In the genomic region with DNA sequence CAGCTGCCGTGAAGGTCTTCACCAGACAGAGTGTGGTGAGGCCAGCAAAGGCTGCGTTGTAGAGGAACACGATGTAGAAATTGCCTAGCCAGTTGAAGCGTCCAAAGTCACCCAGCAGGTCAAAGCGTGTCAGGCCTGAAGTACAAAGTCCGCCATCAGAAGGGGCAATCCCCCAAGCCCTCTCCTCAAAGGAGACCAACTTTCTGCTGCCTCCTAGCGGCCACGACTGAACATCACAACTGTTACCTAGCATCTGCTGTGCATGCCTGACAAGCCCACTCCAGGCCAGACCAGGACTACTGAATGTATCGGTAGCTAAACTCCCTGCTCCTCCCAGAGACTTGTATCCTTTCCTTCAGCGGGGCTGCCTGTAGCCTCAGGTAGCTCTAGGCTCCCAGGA, we compare ENCODE assay signal across 8 mouse cellular contexts. TPM values are rescaled to one million over a fixed set of nuclear protein-coding genes. Genes with fewer than 3 reads are reported as not detected.
DNase-seq lines count a peak whose midpoint lies in the region; ATAC-seq and TF ChIP-seq lines count a peak whose summit lies in the region.
"Had no signal": no experiment of that assay in that cellular context is flagged by ENCODE, and none has a peak within 500 bp of the region (broad histone marks: within the 10 kb centered on the region; RNA-seq: fewer than 3 reads in every experiment).

No protein-coding gene starts in this region.

- TF ChIP-seq CTCF in ES-Bruce4 (IDR thresholded peaks at IDR 0.05; ENCODE audit: low read depth, low read length) = peak; percentile 91

- WGBS in hindbrain, embryonic 10.5 days = 31% methylated on average over 10 of the region's 10 CpGs
- 35% methylated on average over 10 of the region's 10 CpGs for WGBS in hindbrain, embryonic 16.5 days
- 27% methylated on average over 10 of the region's 10 CpGs for WGBS in kidney, embryonic 16.5 days
- 30% methylated on average over 10 of the region's 10 CpGs for WGBS in neural tube, embryonic 11.5 days

- H3K27ac ChIP-seq in hindbrain, embryonic 10.5 days = peak overlapping the region; percentile 6; the same call in 1 of the 2 replicates
- no peak overlapping the region for H3K27ac ChIP-seq in hindbrain, embryonic 16.5 days (ENCODE audit: low read depth, low read length)
- H3K27ac ChIP-seq in ES-Bruce4 (ENCODE audit: insufficient read depth, low read length) = no peak overlapping the region
- no peak overlapping the region for H3K27ac ChIP-seq in kidney, embryonic 16.5 days (ENCODE audit: low read length)
- no peak overlapping the region for H3K27ac ChIP-seq in neural tube, embryonic 11.5 days (ENCODE audit: low read depth, low read length)
- H3K27ac ChIP-seq: embryonic facial prominence, embryonic 15.5 days had no signal

- H3K27me3 ChIP-seq in hindbrain, embryonic 10.5 days (ENCODE audit: insufficient read depth, poor library complexity, severe bottlenecking) = peaks cover 11% of the 10 kb centered on the region
- H3K27me3 ChIP-seq in hindbrain, embryonic 16.5 days (replicated peaks; ENCODE audit: control insufficient read depth, insufficient read depth, low read length) = no peaks in the 10 kb centered on the region
- H3K27me3 ChIP-seq in ES-Bruce4 (ENCODE audit: control insufficient read depth, insufficient read depth, low read length, poor library complexity, severe bottlenecking) = no peaks in the 10 kb centered on the region
- H3K27me3 ChIP-seq in kidney, embryonic 16.5 days (ENCODE audit: insufficient read depth, low read length) = peaks cover 4% of the 10 kb centered on the region; the same call in 1 of the 2 replicates
- H3K27me3 ChIP-seq in neural tube, embryonic 11.5 days (ENCODE audit: control insufficient read depth, insufficient read depth, low read length) = no peaks in the 10 kb centered on the region

- no peak overlapping the region for H3K4me3 ChIP-seq in hindbrain, embryonic 10.5 days
- no peak overlapping the region for H3K4me3 ChIP-seq in hindbrain, embryonic 16.5 days (ENCODE audit: low read length)
- no peak overlapping the region for H3K4me3 ChIP-seq in ES-Bruce4 (ENCODE audit: low read depth, low read length)
- no peak overlapping the region for H3K4me3 ChIP-seq in kidney, embryonic 16.5 days (ENCODE audit: low read length)
- no peak overlapping the region for H3K4me3 ChIP-seq in neural tube, embryonic 11.5 days (ENCODE audit: low read depth, low read length)
- H3K4me3 ChIP-seq: embryonic facial prominence, embryonic 15.5 days had no signal

- no peak overlapping the region for H3K4me2 ChIP-seq in hindbrain, embryonic 16.5 days (ENCODE audit: low read length)
- no peak overlapping the region for H3K4me2 ChIP-seq in kidney, embryonic 16.5 days (replicated peaks; ENCODE audit: low read depth, low read length)
- H3K4me2 ChIP-seq in neural tube, embryonic 11.5 days (ENCODE audit: low read depth) = no peak overlapping the region
- H3K4me2 ChIP-seq: embryonic facial prominence, embryonic 15.5 days had no signal

- TF ChIP-seq POLR2A in ES-Bruce4 (IDR thresholded peaks at IDR 0.05; ENCODE audit: insufficient read depth, low read length) = no peak

- H3K36me3 ChIP-seq in hindbrain, embryonic 10.5 days = peaks cover 74% of the 10 kb centered on the region
- peaks cover 34% of the 10 kb centered on the region for H3K36me3 ChIP-seq in hindbrain, embryonic 16.5 days (ENCODE audit: control insufficient read depth, insufficient read depth, low read length)
- H3K36me3 ChIP-seq in ES-Bruce4 (ENCODE audit: control insufficient read depth, insufficient read depth, low read length, poor library complexity, severe bottlenecking) = peaks cover 3% of the 10 kb centered on the region
- H3K36me3 ChIP-seq in kidney, embryonic 16.5 days (ENCODE audit: insufficient read depth, low read length) = peaks cover 42% of the 10 kb centered on the region
- peaks cover 17% of the 10 kb centered on the region for H3K36me3 ChIP-seq in neural tube, embryonic 11.5 days (ENCODE audit: control insufficient read depth, insufficient read depth, low read length)

- ATAC-seq in hindbrain, embryonic 16.5 days = no peak
- 0 out of 2 replicates have a peak, but pooled peaks have one; percentile 17 for ATAC-seq in kidney, embryonic 16.5 days (ENCODE audit: low FRiP score, low TSS enrichment)
- ATAC-seq in neural tube, embryonic 11.5 days (ENCODE audit: insufficient read depth, low FRiP score, low TSS enrichment) = no peak

- peak; percentile 73 for DNase-seq in hindbrain, embryonic 10.5 days (ENCODE audit: low spot score)
- DNase-seq in brain, adult 2 months (ENCODE audit: low read depth, low spot score) = peak; percentile 51
- peak; percentile 71 for DNase-seq in neural tube, embryonic 11.5 days (ENCODE audit: low spot score)
- no peak for DNase-seq in left cerebral cortex, adult 18-20 months (ENCODE audit: low spot score in 2 of 2)

- H3K4me1 ChIP-seq in hindbrain, embryonic 10.5 days (replicated peaks) = 0 out of 2 replicates have a peak, but pooled peaks cover 7% of the 10 kb centered on the region
- H3K4me1 ChIP-seq in hindbrain, embryonic 16.5 days (ENCODE audit: control insufficient read depth, insufficient read depth, low read depth, low read length) = no peaks in the 10 kb centered on the region
- no peaks in the 10 kb centered on the region for H3K4me1 ChIP-seq in ES-Bruce4 (ENCODE audit: control insufficient read depth, insufficient read depth, low read length)
- H3K4me1 ChIP-seq in kidney, embryonic 16.5 days (ENCODE audit: insufficient read depth, low read length) = no peaks in the 10 kb centered on the region
- no peaks in the 10 kb centered on the region for H3K4me1 ChIP-seq in neural tube, embryonic 11.5 days (ENCODE audit: control insufficient read depth, insufficient read depth, low read length)
- H3K4me1 ChIP-seq: embryonic facial prominence, embryonic 15.5 days had no signal

- H3K9ac ChIP-seq in hindbrain, embryonic 16.5 days (ENCODE audit: low read depth, low read length) = no peak overlapping the region
- H3K9ac ChIP-seq in ES-Bruce4 (ENCODE audit: low read depth, poor library complexity, severe bottlenecking) = no peak overlapping the region
- no peak overlapping the region for H3K9ac ChIP-seq in kidney, embryonic 16.5 days (replicated peaks; ENCODE audit: low read length)
- H3K9ac ChIP-seq in neural tube, embryonic 11.5 days (ENCODE audit: low read length) = no peak overlapping the region
- H3K9ac ChIP-seq: embryonic facial prominence, embryonic 15.5 days had no signal

- H3K9me3 ChIP-seq in hindbrain, embryonic 10.5 days = no peaks in the 10 kb centered on the region
- H3K9me3 ChIP-seq in hindbrain, embryonic 16.5 days (ENCODE audit: control insufficient read depth, low read length) = no peaks in the 10 kb centered on the region
- no peaks in the 10 kb centered on the region for H3K9me3 ChIP-seq in ES-Bruce4 (replicated peaks; ENCODE audit: control insufficient read depth, insufficient read depth, low read length, poor library complexity, severe bottlenecking)
- no peaks in the 10 kb centered on the region for H3K9me3 ChIP-seq in kidney, embryonic 16.5 days (ENCODE audit: low read length)
- no peaks in the 10 kb centered on the region for H3K9me3 ChIP-seq in neural tube, embryonic 11.5 days (ENCODE audit: control insufficient read depth, low read length)
- H3K9me3 ChIP-seq: embryonic facial prominence, embryonic 15.5 days had no signal

- no peak for TF ChIP-seq EP300 in ES-Bruce4 (IDR thresholded peaks at IDR 0.05; ENCODE audit: insufficient read depth, low read depth, low read length)

RNA-seq across cellular contexts. Expression of a gene that starts 6.4 kb away (rescaled TPM):
- 0.42 and 0.46 TPM in 2 replicates for polyA plus RNA-seq in hindbrain, embryonic 10.5 days (2016; fragmentation: Nextera tagmentation; extraction: Ambion mirVana)
- polyA plus RNA-seq in hindbrain, embryonic 16.5 days (2015; fragmentation: Nextera tagmentation; extraction: Ambion mirVana) = 1.3 and 2.1 TPM in 2 replicates
- 0.40 and 0.78 TPM in 2 replicates for polyA plus RNA-seq in ES-Bruce4 (2011; ENCODE audit: insufficient read depth, insufficient read length, low read depth, missing spikeins)
- 1.4 and 1.8 TPM in 2 replicates for polyA plus RNA-seq in kidney, embryonic 16.5 days (2015; fragmentation: Nextera tagmentation; extraction: Ambion mirVana)
- polyA plus RNA-seq in neural tube, embryonic 11.5 days (2014; fragmentation: Nextera tagmentation; extraction: Ambion mirVana) = 0.44 and 2.3 TPM in 2 replicates
- under 1 TPM; 0.21 to 0.26 TPM for total RNA-seq in left cerebral cortex, adult 18-20 months (2021)

RNA-seq across cellular contexts. Expression of a gene that starts 10.4 kb away (rescaled TPM):
- 21.0 and 25.7 TPM in 2 replicates for polyA plus RNA-seq in hindbrain, embryonic 10.5 days (2016; fragmentation: Nextera tagmentation; extraction: Ambion mirVana)
- polyA plus RNA-seq in hindbrain, embryonic 16.5 days (2015; fragmentation: Nextera tagmentation; extraction: Ambion mirVana) = 31.4 and 33.4 TPM in 2 replicates
- polyA plus RNA-seq in ES-Bruce4 (2011; ENCODE audit: insufficient read depth, insufficient read length, low read depth, missing spikeins) = 40.3 and 41.9 TPM in 2 replicates
- polyA plus RNA-seq in kidney, embryonic 16.5 days (2015; fragmentation: Nextera tagmentation; extraction: Ambion mirVana) = 16.7 and 18.3 TPM in 2 replicates
- polyA plus RNA-seq in neural tube, embryonic 11.5 days (2014; fragmentation: Nextera tagmentation; extraction: Ambion mirVana) = 18.9 and 19.8 TPM in 2 replicates
- total RNA-seq in left cerebral cortex, adult 18-20 months (2021) = 10 to 100 TPM in 1 of 2 experiments, 1 to 10 TPM in 1; 8.6 to 12.9 TPM

RNA-seq across cellular contexts. Expression of a gene that starts 13.3 kb away (rescaled TPM):
- 22.3 and 25.5 TPM in 2 replicates for polyA plus RNA-seq in hindbrain, embryonic 10.5 days (2016; fragmentation: Nextera tagmentation; extraction: Ambion mirVana)
- polyA plus RNA-seq in hindbrain, embryonic 16.5 days (2015; fragmentation: Nextera tagmentation; extraction: Ambion mirVana) = 25.9 and 27.0 TPM in 2 replicates
- polyA plus RNA-seq in ES-Bruce4 (2011; ENCODE audit: insufficient read depth, insufficient read length, low read depth, missing spikeins) = 30.9 and 33.4 TPM in 2 replicates
- 17.6 and 18.9 TPM in 2 replicates for polyA plus RNA-seq in kidney, embryonic 16.5 days (2015; fragmentation: Nextera tagmentation; extraction: Ambion mirVana)
- polyA plus RNA-seq in neural tube, embryonic 11.5 days (2014; fragmentation: Nextera tagmentation; extraction: Ambion mirVana) = 7.1 and 8.9 TPM in 2 replicates
- total RNA-seq in left cerebral cortex, adult 18-20 months (2021) = 10 to 100 TPM; 12.9 to 17.9 TPM

RNA-seq across cellular contexts. Expression of a gene that starts 29.7 kb away (rescaled TPM):
- 2,254 and 2,463 TPM in 2 replicates for polyA plus RNA-seq in hindbrain, embryonic 10.5 days (2016; fragmentation: Nextera tagmentation; extraction: Ambion mirVana)
- polyA plus RNA-seq in hindbrain, embryonic 16.5 days (2015; fragmentation: Nextera tagmentation; extraction: Ambion mirVana) = 1,672 and 1,683 TPM in 2 replicates
- 3,464 and 4,107 TPM in 2 replicates for polyA plus RNA-seq in ES-Bruce4 (2011; ENCODE audit: insufficient read depth, insufficient read length, low read depth, missing spikeins)
- 1,826 and 1,900 TPM in 2 replicates for polyA plus RNA-seq in kidney, embryonic 16.5 days (2015; fragmentation: Nextera tagmentation; extraction: Ambion mirVana)
- 1,967 and 2,051 TPM in 2 replicates for polyA plus RNA-seq in neural tube, embryonic 11.5 days (2014; fragmentation: Nextera tagmentation; extraction: Ambion mirVana)
- 100 to 1,000 TPM; 584 to 602 TPM for total RNA-seq in left cerebral cortex, adult 18-20 months (2021)

RNA-seq across cellular contexts. Expression of a gene that starts 33.7 kb away (rescaled TPM):
- polyA plus RNA-seq in hindbrain, embryonic 10.5 days (2016; fragmentation: Nextera tagmentation; extraction: Ambion mirVana) = 10.2 and 11.2 TPM in 2 replicates
- 8.8 and 9.3 TPM in 2 replicates for polyA plus RNA-seq in hindbrain, embryonic 16.5 days (2015; fragmentation: Nextera tagmentation; extraction: Ambion mirVana)
- polyA plus RNA-seq in ES-Bruce4 (2011; ENCODE audit: insufficient read depth, insufficient read length, low read depth, missing spikeins) = 51.9 and 62.2 TPM in 2 replicates
- polyA plus RNA-seq in kidney, embryonic 16.5 days (2015; fragmentation: Nextera tagmentation; extraction: Ambion mirVana) = 12.4 and 14.1 TPM in 2 replicates
- polyA plus RNA-seq in neural tube, embryonic 11.5 days (2014; fragmentation: Nextera tagmentation; extraction: Ambion mirVana) = 14.7 and 16.3 TPM in 2 replicates
- 10 to 100 TPM; 74.3 to 77.8 TPM for total RNA-seq in left cerebral cortex, adult 18-20 months (2021)

Comparison
In these comparisons a context has a peak if more than half of its experiments do, and no peak if none do; other contexts are left out.
1. DNase-seq: peak in hindbrain, embryonic 10.5 days (single experiment), brain, adult 2 months (single experiment) and neural tube, embryonic 11.5 days (single experiment); none in left cerebral cortex, adult 18-20 months (0 of 2).